Mouse (Mus musculus): ENCODE measurements around the gene Bod1. TPM values are rescaled to one million over a fixed set of nuclear protein-coding genes. Genes with fewer than 3 reads are reported as not detected.

The Bod1 gene
- polyA plus RNA-seq, 2 experiments: 12.2 to 12.9 TPM

DNA sequence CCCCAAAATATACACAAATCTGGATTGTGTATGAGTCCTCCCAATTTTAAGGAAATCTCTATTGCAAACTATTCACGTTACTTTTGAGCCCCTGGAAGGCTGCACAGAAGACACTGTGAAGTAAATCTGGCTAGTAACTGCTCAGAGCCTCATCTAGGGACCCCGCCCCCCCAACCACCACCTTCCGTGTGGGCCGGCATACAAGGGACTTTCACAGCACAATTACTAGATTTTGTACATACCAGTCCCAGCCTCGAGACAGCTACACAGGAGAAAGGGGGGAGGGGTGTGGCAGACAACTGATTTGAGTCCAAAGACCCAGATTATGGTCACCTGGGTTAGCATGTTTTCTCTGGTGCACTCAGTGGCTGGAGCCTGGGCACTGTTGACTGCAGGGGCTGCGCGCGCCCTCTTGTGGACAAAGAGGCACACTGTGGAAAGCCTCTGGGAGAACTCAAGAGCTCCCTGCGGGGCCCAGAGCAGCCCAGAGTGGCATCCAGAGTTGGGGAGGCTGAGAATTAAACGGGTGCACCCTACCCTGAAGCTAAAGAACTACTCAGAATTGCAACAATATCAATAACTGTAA, 33.8 kb downstream of the Bod1 start:
- Histone ChIP-seq H3K27me3 (ENCODE audit: control insufficient read depth, insufficient read depth, low read length) (no peaks in the 10 kb centered on the region), H3K4me2 (ENCODE audit: low read depth) (no peak overlapping the region), H3K9me3 (ENCODE audit: control insufficient read depth, low read length) (no peaks in the 10 kb centered on the region), H3K36me3 (replicated peaks; ENCODE audit: control insufficient read depth, insufficient read depth, low read depth) (no peaks in the 10 kb centered on the region), H3K27ac (no peak overlapping the region), H3K9ac (replicated peaks) (no peak overlapping the region), H3K4me3 (ENCODE audit: insufficient read depth in 1 of 2, low read depth in 2 of 2, low read length in 2 of 2) (no peak overlapping the region), H3K4me1 (replicated peaks; ENCODE audit: control insufficient read depth in 2 of 2, insufficient read depth in 2 of 2, low read length in 1 of 2) (no peaks in the 10 kb centered on the region)
- ATAC-seq (ENCODE audit: insufficient read depth): no peak
- TF ChIP-seq EP300 (IDR thresholded peaks at IDR 0.05; ENCODE audit: low read depth) (no peak), CTCF (IDR thresholded peaks at IDR 0.05; ENCODE audit: low read depth) (peak; percentile 91)
- DNase-seq (ENCODE audit: low read depth in 3 of 3, low spot score in 3 of 3): peak; percentile 9 to 28 (median 17)
- whole genome bisulfite sequencing (ENCODE audit: insufficient replicate concordance): 24% methylated on average over 10 of the region's 10 CpGs

DNA sequence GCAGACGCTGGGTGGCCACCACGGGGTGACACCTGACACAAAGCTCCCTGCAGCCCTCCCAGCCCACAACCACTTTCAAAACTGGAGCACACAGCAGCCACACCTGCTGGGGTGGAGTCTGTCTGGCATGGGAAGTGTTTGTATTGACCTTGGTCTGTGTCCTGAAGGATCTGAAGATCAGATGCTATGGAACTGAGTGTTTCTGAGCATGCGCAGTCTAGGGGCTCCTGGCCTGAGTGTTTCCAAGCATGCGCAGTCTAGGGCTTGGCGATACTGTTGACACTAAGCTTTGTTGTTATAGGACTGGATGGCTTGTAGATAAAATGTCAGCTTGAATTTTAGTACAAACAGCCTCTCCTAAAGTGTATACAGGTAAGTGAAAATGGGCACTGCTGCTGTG, 43.0 kb downstream of the Bod1 start:
- H3K4me2 ChIP-seq (ENCODE audit: low read depth): no peak overlapping the region
- no peak overlapping the region for H3K4me3 ChIP-seq (ENCODE audit: insufficient read depth in 1 of 2, low read depth in 2 of 2, low read length in 2 of 2)
- H3K36me3 ChIP-seq (replicated peaks; ENCODE audit: control insufficient read depth, insufficient read depth, low read depth): no peaks in the 10 kb centered on the region
- 66% methylated on average over 5 of the region's 5 CpGs for WGBS (ENCODE audit: insufficient replicate concordance)
- no peak overlapping the region for H3K27ac ChIP-seq
- DNase-seq (ENCODE audit: low read depth in 3 of 3, low spot score in 3 of 3) (no peak), ATAC-seq (ENCODE audit: insufficient read depth) (no peak)
- H3K9me3 ChIP-seq (ENCODE audit: control insufficient read depth, low read length): no peaks in the 10 kb centered on the region
- H3K4me1 ChIP-seq (replicated peaks; ENCODE audit: control insufficient read depth in 2 of 2, insufficient read depth in 2 of 2, low read length in 1 of 2): no peaks in the 10 kb centered on the region
- no peak overlapping the region for H3K9ac ChIP-seq (replicated peaks)
- H3K27me3 ChIP-seq (ENCODE audit: control insufficient read depth, insufficient read depth, low read length): no peaks in the 10 kb centered on the region
- TF ChIP-seq EP300 (IDR thresholded peaks at IDR 0.05; ENCODE audit: low read depth): no peak

GRCm38 (mm10) chr11:31620796-31621195, 50.9 kb downstream of the Bod1 start:
- no peaks in the 10 kb centered on the region for H3K36me3 ChIP-seq (replicated peaks; ENCODE audit: control insufficient read depth, insufficient read depth, low read depth)
- TF ChIP-seq CTCF (IDR thresholded peaks at IDR 0.05; ENCODE audit: low read depth) (no peak), EP300 (IDR thresholded peaks at IDR 0.05; ENCODE audit: low read depth) (no peak)
- H3K4me3 ChIP-seq (ENCODE audit: insufficient read depth in 1 of 2, low read depth in 2 of 2, low read length in 2 of 2): no peak overlapping the region
- ATAC-seq (ENCODE audit: insufficient read depth): no peak
- H3K9me3 ChIP-seq (ENCODE audit: control insufficient read depth, low read length): no peaks in the 10 kb centered on the region
- H3K9ac ChIP-seq (replicated peaks): no peak overlapping the region
- H3K4me1 ChIP-seq (replicated peaks; ENCODE audit: control insufficient read depth in 2 of 2, insufficient read depth in 2 of 2, low read length in 1 of 2): no peaks in the 10 kb centered on the region
- no peak for DNase-seq (ENCODE audit: low read depth in 3 of 3, low spot score in 3 of 3)
- WGBS (ENCODE audit: insufficient replicate concordance): 32% methylated on average over 2 of the region's 2 CpGs
- no peaks in the 10 kb centered on the region for H3K27me3 ChIP-seq (ENCODE audit: control insufficient read depth, insufficient read depth, low read length)
- H3K4me2 ChIP-seq (ENCODE audit: low read depth): no peak overlapping the region
- H3K27ac ChIP-seq: no peak overlapping the region

DNA sequence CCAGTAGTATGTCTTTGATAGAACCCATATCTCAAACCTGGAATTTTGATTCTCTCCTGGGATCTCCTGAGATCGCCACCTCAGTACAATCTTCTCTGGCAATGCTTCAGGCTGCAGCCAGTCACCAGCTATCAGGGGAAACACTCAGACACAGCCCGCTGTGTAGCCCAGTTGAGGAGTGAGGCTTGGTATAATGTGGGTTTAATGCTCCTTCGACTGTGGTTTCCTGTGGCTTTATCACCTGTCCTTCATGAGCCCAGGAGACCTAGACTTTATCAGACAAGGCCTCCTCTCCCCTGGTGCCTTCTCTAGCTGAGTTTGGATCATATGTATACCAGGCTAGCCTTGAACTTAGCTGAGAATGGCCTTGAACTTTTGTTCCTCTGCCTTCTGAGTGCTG, 53.9 kb downstream of the Bod1 start:
- Histone ChIP-seq H3K27me3 (ENCODE audit: control insufficient read depth, insufficient read depth, low read length) (no peaks in the 10 kb centered on the region), H3K4me2 (ENCODE audit: low read depth) (no peak overlapping the region), H3K9ac (replicated peaks) (no peak overlapping the region), H3K36me3 (replicated peaks; ENCODE audit: control insufficient read depth, insufficient read depth, low read depth) (no peaks in the 10 kb centered on the region), H3K9me3 (ENCODE audit: control insufficient read depth, low read length) (no peaks in the 10 kb centered on the region), H3K27ac (no peak overlapping the region), H3K4me3 (ENCODE audit: insufficient read depth in 1 of 2, low read depth in 2 of 2, low read length in 2 of 2) (no peak overlapping the region), H3K4me1 (replicated peaks; ENCODE audit: control insufficient read depth in 2 of 2, insufficient read depth in 2 of 2, low read length in 1 of 2) (no peaks in the 10 kb centered on the region)
- DNase-seq (ENCODE audit: low read depth in 3 of 3, low spot score in 3 of 3): no peak
- WGBS (ENCODE audit: insufficient replicate concordance): 8% methylated on average over 3 of the region's 3 CpGs
- ATAC-seq (ENCODE audit: insufficient read depth): no peak
- no peak for TF ChIP-seq CTCF (IDR thresholded peaks at IDR 0.05; ENCODE audit: low read depth)
- TF ChIP-seq EP300 (IDR thresholded peaks at IDR 0.05; ENCODE audit: low read depth): no peak

DNA sequence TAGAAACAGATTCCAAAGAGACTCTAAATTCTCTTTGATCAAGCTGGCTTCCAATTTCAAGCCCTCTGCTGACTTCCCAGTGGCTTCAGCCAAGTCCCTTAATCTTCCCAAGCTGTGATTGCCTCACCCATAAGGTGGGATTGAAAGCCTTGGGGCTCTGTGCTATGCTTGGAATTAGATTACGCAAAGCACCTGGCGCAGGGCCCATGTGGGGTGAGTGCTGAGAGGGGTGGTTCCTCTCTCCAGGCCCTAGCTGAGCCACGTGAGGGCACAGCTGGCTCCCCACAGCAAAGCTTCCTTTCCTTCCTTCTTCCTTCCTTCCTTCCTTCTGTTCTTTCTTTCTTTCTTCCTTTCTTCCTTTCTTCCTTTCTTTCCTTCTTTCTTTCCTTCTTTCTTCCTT, 54.4 kb downstream of the Bod1 start:
- Histone ChIP-seq H3K9me3 (ENCODE audit: control insufficient read depth, low read length) (no peaks in the 10 kb centered on the region), H3K4me2 (ENCODE audit: low read depth) (no peak overlapping the region), H3K4me1 (replicated peaks; ENCODE audit: control insufficient read depth in 2 of 2, insufficient read depth in 2 of 2, low read length in 1 of 2) (no peaks in the 10 kb centered on the region), H3K36me3 (replicated peaks; ENCODE audit: control insufficient read depth, insufficient read depth, low read depth) (no peaks in the 10 kb centered on the region), H3K27me3 (ENCODE audit: control insufficient read depth, insufficient read depth, low read length) (no peaks in the 10 kb centered on the region), H3K27ac (no peak overlapping the region), H3K9ac (replicated peaks) (no peak overlapping the region), H3K4me3 (ENCODE audit: insufficient read depth in 1 of 2, low read depth in 2 of 2, low read length in 2 of 2) (no peak overlapping the region)
- 39% methylated on average over 3 of the region's 3 CpGs for WGBS (ENCODE audit: insufficient replicate concordance)
- TF ChIP-seq CTCF (IDR thresholded peaks at IDR 0.05; ENCODE audit: low read depth) (no peak), EP300 (IDR thresholded peaks at IDR 0.05; ENCODE audit: low read depth) (no peak)
- DNase-seq (ENCODE audit: low read depth in 3 of 3, low spot score in 3 of 3): no peak
- ATAC-seq (ENCODE audit: insufficient read depth): no peak

All from liver, embryonic 14.5 days (tissue).